Mouse (Mus musculus) hindbrain, embryonic 15.5 days (tissue): Measurements from ENCODE around the gene Nell2. TPM values are rescaled to one million over a fixed set of nuclear protein-coding genes. Genes with fewer than 3 reads are reported as not detected.
A peak's percentile ranks its signal among the peaks of the same experiment; 100 is the strongest.

ENCODE experiments used
- ATAC-seq: fragments of 200-750 bp; cut with Nextera tagmentation; 2 replicates; pipeline ENCODE4 v1.8.0; 2017; ENCODE audit warnings: low read depth, moderate number of reproducible peaks, moderate TSS enrichment; ENCODE audit not compliant: low FRiP score
- H3K27ac ChIP-seq: fragments of 300-500 bp; sonication (generic); replicated peaks from 2 replicates; pipeline ENCODE4 v1.5.1; 2015; ENCODE audit warnings: mild to moderate bottlenecking, inconsistent platforms
- H3K27me3 ChIP-seq: fragments of 300-500 bp; sonication (generic); 2 replicates; pipeline ENCODE4 v1.6.1; 2015; ENCODE audit warnings: control low read depth, inconsistent platforms
- H3K36me3 ChIP-seq: fragments of 300-500 bp; sonication (generic); 2 replicates; pipeline ENCODE4 v1.6.1; 2015; ENCODE audit warnings: control low read depth, inconsistent platforms
- H3K4me1 ChIP-seq: fragments of 300-500 bp; sonication (generic); replicated peaks from 2 replicates; pipeline ENCODE4 v1.6.1; 2015; ENCODE audit warnings: control low read depth, inconsistent platforms
- H3K4me2 ChIP-seq: fragments of 300-500 bp; sonication (generic); 2 replicates; pipeline ENCODE4 v1.6.1; 2015; ENCODE audit warnings: moderate library complexity, mild to moderate bottlenecking, inconsistent platforms
- H3K4me3 ChIP-seq: fragments of 300-500 bp; sonication (generic); 2 replicates; pipeline ENCODE4 v1.5.1; 2015; ENCODE audit warnings: mild to moderate bottlenecking, inconsistent platforms
- H3K9ac ChIP-seq: fragments of 300-500 bp; sonication (generic); 2 replicates; pipeline ENCODE4 v1.6.1; 2015; ENCODE audit warnings: inconsistent platforms
- H3K9me3 ChIP-seq: fragments of 300-500 bp; sonication (generic); 2 replicates; pipeline ENCODE4 v1.6.1; 2016; ENCODE audit warnings: control low read depth, inconsistent platforms
- WGBS: fragments of 180-500 bp; shearing (Covaris S2); methylation state at CpG from one replicate; pipeline ENCODE4 v1.1.7; 2015; 5-methylcytosine and 5-hydroxymethylcytosine counted together
- polyA plus RNA-seq: library from polyadenylated mRNA; unstranded; fragments of >200 nt; fragmentation: Nextera tagmentation; extraction: Ambion mirVana; gene quantifications from 2 replicates; pipeline ENCODE4 v1.2.1, GENCODE M21; 2015

Nell2 gene
- polyA plus RNA-seq, 1 experiment from 2014 or later: 176 TPM

- ATAC-seq: peak; percentile 73; the same call in 1 of the 2 replicates
- Histone ChIP-seq H3K4me2 (no peak overlapping the region), H3K4me3 (no peak overlapping the region), H3K36me3 (no peaks in the 10 kb centered on the region), H3K4me1 (peaks cover 15% of the 10 kb centered on the region), H3K27me3 (no peaks in the 10 kb centered on the region), H3K9ac (no peak overlapping the region), H3K9me3 (no peaks in the 10 kb centered on the region), H3K27ac (no peak overlapping the region)
- 87% methylated on average over 17 of the region's 17 CpGs for WGBS
These were observed 392.3 kb downstream of the Nell2 start for GRCm38 (mm10) chr15:95135926-95136609.

DNA sequence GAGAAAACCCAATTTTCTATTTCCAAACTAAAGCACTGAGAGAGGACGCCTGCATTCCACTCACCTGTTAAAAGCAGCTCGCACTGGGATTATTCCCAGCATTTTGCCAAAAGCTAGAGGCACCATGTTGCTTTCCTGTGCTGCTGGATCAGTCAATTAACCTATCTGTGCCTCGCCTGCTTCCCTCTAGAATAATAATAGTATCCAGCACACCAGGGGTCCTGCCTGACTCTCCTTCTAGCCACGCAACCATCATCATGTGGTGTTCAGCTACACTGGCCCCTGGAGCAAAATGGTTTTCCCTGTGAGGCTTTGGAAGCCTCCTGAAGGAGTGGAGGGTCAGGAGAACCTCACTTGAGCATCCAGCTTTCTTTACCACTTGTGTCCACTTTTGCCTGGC lies 397.0 kb downstream of the Nell2 start:
- H3K36me3 ChIP-seq: no peaks in the 10 kb centered on the region
- peaks cover 6% of the 10 kb centered on the region; the same call in 1 of the 2 replicates for H3K4me1 ChIP-seq
- WGBS: 66% methylated on average over 4 of the region's 4 CpGs
- H3K27ac ChIP-seq: no peak overlapping the region
- no peak overlapping the region for H3K9ac ChIP-seq
- no peaks in the 10 kb centered on the region for H3K9me3 ChIP-seq
- no peaks in the 10 kb centered on the region for H3K27me3 ChIP-seq
- H3K4me2 ChIP-seq: no peak overlapping the region
- H3K4me3 ChIP-seq: no peak overlapping the region
- ATAC-seq: no peak

DNA sequence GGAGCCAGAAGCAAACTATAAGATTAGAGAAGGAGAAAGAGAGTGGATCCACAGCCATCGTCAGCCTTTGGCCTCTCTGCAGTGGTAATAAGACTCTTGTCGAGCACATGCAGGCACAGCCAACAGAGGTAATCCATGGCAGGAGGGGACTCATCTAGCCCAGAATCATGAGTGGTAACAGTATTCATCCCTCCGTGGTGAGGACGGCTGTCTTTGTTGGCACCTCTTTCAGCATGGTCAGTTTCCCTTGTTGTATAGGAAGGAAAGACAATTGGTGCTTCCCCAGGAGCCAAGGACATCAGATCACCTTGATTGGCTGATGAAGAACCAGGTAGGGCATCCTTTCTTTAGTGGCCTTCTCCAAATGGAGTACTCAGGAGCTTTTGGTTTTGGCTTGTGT lies 419.7 kb downstream of the Nell2 start:
- 79% methylated on average over 4 of the region's 4 CpGs for WGBS
- H3K4me1 ChIP-seq: 0 out of 2 replicates have a peak, but pooled peaks cover 4% of the 10 kb centered on the region
- no peaks in the 10 kb centered on the region for H3K36me3 ChIP-seq

DNA sequence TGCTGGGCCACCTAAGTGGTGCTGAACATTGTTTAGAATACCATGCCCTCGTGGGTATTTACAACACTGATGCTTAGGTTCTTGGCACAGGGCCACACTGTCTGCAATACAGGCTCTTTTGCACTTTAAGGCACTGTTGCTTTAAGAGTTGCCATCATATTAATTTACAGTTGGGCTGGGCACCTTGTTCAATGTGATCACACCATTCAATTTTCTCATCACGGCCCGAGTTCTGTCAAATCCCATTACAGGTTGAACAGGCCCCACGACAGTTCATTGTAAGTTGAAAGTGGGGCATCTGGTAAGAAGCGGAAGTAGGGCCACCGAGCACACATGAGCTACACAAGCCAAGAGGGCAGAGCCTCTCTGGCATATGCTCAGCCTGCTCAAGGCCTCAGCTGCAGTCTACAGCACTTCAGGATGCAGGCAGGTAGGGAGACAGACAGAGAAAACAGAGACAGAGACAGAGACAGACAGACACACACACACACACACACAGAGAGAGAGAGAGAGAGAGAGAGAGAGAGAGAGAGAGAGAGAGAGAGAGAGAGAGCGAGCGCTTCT lies 421.0 kb downstream of the Nell2 start:
- Histone ChIP-seq H3K4me1 (0 out of 2 replicates have a peak, but pooled peaks cover 4% of the 10 kb centered on the region), H3K27me3 (no peaks in the 10 kb centered on the region), H3K4me3 (no peak overlapping the region), H3K36me3 (no peaks in the 10 kb centered on the region), H3K4me2 (no peak overlapping the region), H3K9me3 (no peaks in the 10 kb centered on the region), H3K27ac (no peak overlapping the region), H3K9ac (no peak overlapping the region)
- no peak for ATAC-seq
- 60% methylated on average over 8 of the region's 8 CpGs for WGBS

More for the DNA sequence above, 419.7 kb downstream of the Nell2 start:
- H3K27me3 ChIP-seq: no peaks in the 10 kb centered on the region
- no peak overlapping the region for H3K9ac ChIP-seq
- H3K9me3 ChIP-seq: no peaks in the 10 kb centered on the region
- no peak overlapping the region for H3K27ac ChIP-seq
- H3K4me3 ChIP-seq: no peak overlapping the region
- H3K4me2 ChIP-seq: no peak overlapping the region
- ATAC-seq: no peak

DNA sequence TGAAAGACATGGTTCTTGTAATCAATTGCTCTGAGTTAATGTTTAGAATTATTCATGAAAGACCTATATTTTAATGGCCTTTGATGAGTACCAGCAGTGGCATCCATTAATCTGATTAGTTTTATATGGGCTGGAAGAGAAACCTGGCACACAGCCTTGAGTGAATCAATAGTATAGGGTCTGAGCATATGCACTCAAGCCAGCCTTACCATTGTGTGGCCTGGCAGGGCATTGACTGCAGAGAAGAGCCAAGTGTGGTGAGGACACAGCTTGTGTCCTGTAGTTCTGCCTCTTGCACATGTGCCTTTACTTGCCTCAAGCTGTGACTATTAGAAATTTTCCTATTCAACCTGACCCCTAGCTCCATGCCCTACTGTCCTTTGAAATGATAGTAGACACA lies 426.8 kb downstream of the Nell2 start:
- no peaks in the 10 kb centered on the region for H3K36me3 ChIP-seq
- H3K27ac ChIP-seq: no peak overlapping the region
- no peak overlapping the region for H3K4me3 ChIP-seq
- ATAC-seq: no peak
- no peaks in the 10 kb centered on the region for H3K27me3 ChIP-seq
- H3K4me1 ChIP-seq: no peaks in the 10 kb centered on the region
- no peak overlapping the region for H3K9ac ChIP-seq
- H3K4me2 ChIP-seq: no peak overlapping the region
- H3K9me3 ChIP-seq: no peaks in the 10 kb centered on the region

GRCm38 (mm10) chr15:95100133-95100532 lies 428.2 kb downstream of the Nell2 start:
- H3K9ac ChIP-seq: no peak overlapping the region
- no peaks in the 10 kb centered on the region for H3K36me3 ChIP-seq
- no peaks in the 10 kb centered on the region for H3K27me3 ChIP-seq
- ATAC-seq: no peak
- WGBS: 89% methylated on average over 7 of the region's 7 CpGs
- H3K9me3 ChIP-seq: no peaks in the 10 kb centered on the region
- no peaks in the 10 kb centered on the region for H3K4me1 ChIP-seq
- no peak overlapping the region for H3K27ac ChIP-seq
- no peak overlapping the region for H3K4me2 ChIP-seq
- no peak overlapping the region for H3K4me3 ChIP-seq

GRCm38 (mm10) chr15:95085962-95086361 lies 442.4 kb downstream of the Nell2 start:
- Histone ChIP-seq H3K4me3 (no peak overlapping the region), H3K4me2 (no peak overlapping the region), H3K27me3 (no peaks in the 10 kb centered on the region), H3K9ac (no peak overlapping the region), H3K36me3 (no peaks in the 10 kb centered on the region), H3K4me1 (peaks cover 10% of the 10 kb centered on the region), H3K9me3 (no peaks in the 10 kb centered on the region), H3K27ac (no peak overlapping the region)
- no peak for ATAC-seq
- WGBS: 68% methylated on average over 7 of the region's 7 CpGs

GRCm38 (mm10) chr15:95081654-95082053 lies 446.7 kb downstream of the Nell2 start:
- Histone ChIP-seq H3K9me3 (no peaks in the 10 kb centered on the region), H3K4me1 (peaks cover 13% of the 10 kb centered on the region), H3K36me3 (no peaks in the 10 kb centered on the region), H3K9ac (no peak overlapping the region), H3K27ac (no peak overlapping the region), H3K4me3 (no peak overlapping the region), H3K4me2 (peak overlapping the region; percentile 38), H3K27me3 (no peaks in the 10 kb centered on the region)
- 0 out of 2 replicates have a peak, but pooled peaks have one; percentile 48 for ATAC-seq
- WGBS: 40% methylated on average over 11 of the region's 11 CpGs

GRCm38 (mm10) chr15:95075356-95075755 lies 453.0 kb downstream of the Nell2 start:
- no peak overlapping the region for H3K4me3 ChIP-seq
- H3K4me2 ChIP-seq: no peak overlapping the region
- peaks cover 6% of the 10 kb centered on the region for H3K4me1 ChIP-seq
- no peaks in the 10 kb centered on the region for H3K27me3 ChIP-seq
- no peaks in the 10 kb centered on the region for H3K36me3 ChIP-seq
- H3K27ac ChIP-seq: peak overlapping the region; percentile 21; the same call in 1 of the 2 replicates
- no peak overlapping the region for H3K9ac ChIP-seq
- WGBS: 53% methylated on average over 12 of the region's 12 CpGs
- no peak for ATAC-seq
- H3K9me3 ChIP-seq: no peaks in the 10 kb centered on the region

DNA sequence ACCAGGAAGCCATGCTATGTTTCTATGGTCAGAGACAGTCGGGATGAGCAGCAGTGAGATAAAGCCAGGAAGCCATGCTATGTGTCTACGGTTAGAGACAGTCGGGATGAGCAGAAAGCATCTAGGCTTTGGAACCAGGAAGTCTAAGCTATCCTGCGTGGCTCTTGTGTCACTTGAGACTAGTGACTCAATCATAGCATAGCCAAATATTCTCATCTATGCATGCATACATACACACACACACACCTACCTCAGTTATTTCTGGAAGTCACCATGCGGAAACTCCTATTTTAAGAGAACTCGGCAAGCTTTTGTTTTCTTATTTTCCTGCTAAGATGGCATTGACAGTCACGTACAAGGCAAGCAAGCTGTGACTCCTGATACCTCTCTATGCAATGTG lies 457.5 kb downstream of the Nell2 start:
- no peak overlapping the region for H3K4me3 ChIP-seq
- H3K4me1 ChIP-seq: peaks cover 14% of the 10 kb centered on the region
- H3K9me3 ChIP-seq: no peaks in the 10 kb centered on the region
- H3K36me3 ChIP-seq: no peaks in the 10 kb centered on the region
- WGBS: 91% methylated on average over 7 of the region's 7 CpGs
- H3K27ac ChIP-seq: no peak overlapping the region
- H3K27me3 ChIP-seq: no peaks in the 10 kb centered on the region
- no peak overlapping the region for H3K4me2 ChIP-seq
- ATAC-seq: no peak
- no peak overlapping the region for H3K9ac ChIP-seq

DNA sequence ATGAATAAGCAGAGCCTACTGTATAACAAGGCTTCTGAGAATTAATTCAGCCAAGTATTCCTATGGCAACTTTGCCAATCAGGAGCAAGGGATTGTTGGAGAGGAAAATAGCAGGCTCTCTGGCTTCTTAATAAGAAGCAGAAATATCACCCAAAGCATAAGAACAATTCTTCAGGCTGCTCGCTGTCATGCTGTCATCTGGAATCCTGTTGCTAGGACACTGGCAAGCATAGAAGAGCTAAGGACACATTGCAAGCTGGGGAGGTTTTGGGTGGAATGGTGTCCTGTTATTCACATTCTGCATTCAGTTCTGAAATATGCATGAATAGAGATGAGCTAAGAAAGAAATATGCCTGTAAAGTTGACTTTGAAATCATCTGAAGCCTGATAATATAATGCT lies 459.6 kb downstream of the Nell2 start:
- Histone ChIP-seq H3K4me2 (no peak overlapping the region), H3K9ac (no peak overlapping the region), H3K4me1 (0 out of 2 replicates have a peak, but pooled peaks cover 10% of the 10 kb centered on the region), H3K27me3 (no peaks in the 10 kb centered on the region), H3K27ac (no peak overlapping the region), H3K36me3 (no peaks in the 10 kb centered on the region), H3K9me3 (no peaks in the 10 kb centered on the region), H3K4me3 (no peak overlapping the region)
- no peak for ATAC-seq
- WGBS: 55% methylated on average over 1 of the region's 1 CpGs

DNA sequence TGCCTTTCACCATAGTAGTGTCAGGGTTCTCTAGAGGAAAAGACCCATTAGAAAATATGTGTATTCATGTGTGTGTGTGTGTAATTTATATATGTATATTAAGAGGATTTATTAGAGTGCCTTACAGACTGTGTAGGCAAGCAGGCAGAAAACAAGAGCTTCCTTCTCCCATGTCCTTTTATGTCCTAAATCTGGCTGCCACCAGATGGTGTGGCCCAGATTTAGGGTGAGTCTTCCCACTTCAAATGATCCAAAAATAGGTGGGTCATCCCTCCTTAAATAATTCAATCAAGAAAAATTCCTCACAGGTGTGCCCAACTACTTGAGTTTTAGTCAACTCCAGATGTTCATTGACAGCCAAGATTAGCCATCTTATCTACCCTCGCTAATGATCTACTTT lies 460.3 kb downstream of the Nell2 start:
- Histone ChIP-seq H3K4me3 (no peak overlapping the region), H3K27me3 (no peaks in the 10 kb centered on the region), H3K9me3 (no peaks in the 10 kb centered on the region), H3K4me1 (0 out of 2 replicates have a peak, but pooled peaks cover 10% of the 10 kb centered on the region), H3K4me2 (no peak overlapping the region), H3K9ac (no peak overlapping the region), H3K36me3 (no peaks in the 10 kb centered on the region), H3K27ac (no peak overlapping the region)
- WGBS: 97% methylated on average over 1 of the region's 1 CpGs
- ATAC-seq: no peak
